Mouse (Mus musculus) WW6 (cell line): ENCODE results near the gene Ppp1r3a.
"Not testable (repeated sequence)": the region's sequence is repeated elsewhere in the genome, so short reads cannot be mapped to it uniquely, and the experiment has no call there.

Source experiments
- DNase-seq: peaks from one replicate; pipeline ENCODE4 v3.0.0-alpha.2; 2013; ENCODE audit warnings: low read depth, low spot score

Ppp1r3a gene

DNA sequence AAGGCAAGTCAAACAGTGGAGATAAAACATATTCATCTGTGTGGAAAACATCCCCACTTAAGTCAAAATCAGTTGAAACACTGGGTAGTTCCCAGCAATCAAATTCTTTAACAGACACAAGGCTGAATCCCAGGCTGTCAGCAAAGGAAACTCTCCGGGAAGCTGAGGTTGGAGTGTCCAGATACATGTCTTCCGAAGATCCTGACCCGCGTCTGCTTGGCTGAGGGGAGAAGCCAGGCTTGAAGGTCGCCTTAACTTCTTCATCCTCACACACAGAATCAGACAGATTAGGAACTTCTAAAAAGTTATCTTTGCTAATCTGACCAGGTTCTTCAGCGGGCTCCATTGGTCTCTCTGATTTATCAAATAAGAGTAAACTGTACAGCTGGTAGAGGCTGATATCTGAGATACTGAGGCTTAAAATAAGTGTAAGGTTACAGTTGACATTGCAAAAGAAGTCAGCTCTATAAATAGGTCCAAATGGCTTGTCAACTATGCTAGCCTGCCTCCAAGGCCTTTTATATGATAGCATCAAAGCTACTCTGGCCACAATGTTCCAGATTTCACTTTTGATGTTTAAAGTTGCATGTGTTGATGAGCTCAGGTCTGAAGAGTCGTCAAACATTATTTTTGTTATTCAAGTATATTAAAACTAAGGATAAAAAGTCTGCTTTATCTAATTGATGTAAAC, at the start of gene Ppp1r3a:
Gene Ppp1r3a, minus strand, starts transcription at position 374 of the 691 bp plus-strand sequence.
- DNase-seq = no peak

DNA sequence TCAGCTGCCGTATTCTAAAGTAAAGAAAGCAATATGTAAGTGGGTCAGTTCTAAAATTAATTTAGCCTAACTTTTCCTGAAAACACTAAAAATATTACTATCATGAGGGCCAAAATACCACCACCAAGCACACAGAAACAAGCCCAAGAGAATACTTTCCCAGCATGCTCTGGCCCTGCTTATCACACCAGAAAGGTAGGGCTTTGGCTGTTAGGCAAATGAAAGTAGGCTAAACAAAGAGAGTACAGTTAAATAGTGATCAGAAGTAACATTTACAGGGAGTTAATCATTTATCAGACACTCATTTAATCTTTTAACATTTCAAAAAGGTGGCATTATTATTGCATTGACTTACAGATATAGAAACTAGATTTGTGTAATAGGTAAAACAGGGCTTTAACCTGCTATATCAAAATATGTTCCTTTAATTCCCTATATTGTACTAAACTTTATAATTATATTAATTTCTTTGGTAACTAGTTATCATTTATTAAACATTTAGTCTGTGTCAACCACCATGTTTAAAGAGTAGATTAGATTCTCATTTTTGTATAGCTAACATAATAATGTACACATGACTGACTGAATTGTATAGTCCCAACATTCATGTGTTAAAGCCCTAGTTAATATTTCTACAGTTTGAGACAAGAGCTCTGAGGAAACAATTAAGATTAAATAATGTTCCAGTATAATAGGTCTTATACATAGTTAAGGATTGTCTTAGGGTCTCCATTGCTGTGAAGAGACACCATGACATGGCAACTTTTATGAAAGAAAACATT, 32.3 kb upstream of the Ppp1r3a start:
- DNase-seq = no peak

DNA sequence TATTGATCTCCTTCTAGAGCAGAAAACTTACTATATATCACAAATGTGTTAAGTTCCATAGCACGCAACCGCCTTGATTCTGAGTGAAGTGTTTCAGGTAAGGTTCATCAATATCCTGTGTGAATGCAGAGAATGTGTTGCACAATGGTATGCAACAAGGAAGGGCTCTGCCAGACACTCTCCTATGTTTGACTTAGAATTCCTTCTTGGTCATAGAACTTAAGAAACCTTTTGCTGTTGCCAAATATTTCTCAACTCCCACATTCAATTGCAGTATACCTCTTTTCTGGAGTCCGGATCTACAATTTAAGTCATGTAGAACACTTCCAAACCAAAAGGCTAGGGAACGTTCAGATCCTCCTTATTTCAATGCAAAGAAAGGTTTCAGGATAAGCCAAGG, 22.8 kb upstream of the Ppp1r3a start:
- no peak for DNase-seq

DNA sequence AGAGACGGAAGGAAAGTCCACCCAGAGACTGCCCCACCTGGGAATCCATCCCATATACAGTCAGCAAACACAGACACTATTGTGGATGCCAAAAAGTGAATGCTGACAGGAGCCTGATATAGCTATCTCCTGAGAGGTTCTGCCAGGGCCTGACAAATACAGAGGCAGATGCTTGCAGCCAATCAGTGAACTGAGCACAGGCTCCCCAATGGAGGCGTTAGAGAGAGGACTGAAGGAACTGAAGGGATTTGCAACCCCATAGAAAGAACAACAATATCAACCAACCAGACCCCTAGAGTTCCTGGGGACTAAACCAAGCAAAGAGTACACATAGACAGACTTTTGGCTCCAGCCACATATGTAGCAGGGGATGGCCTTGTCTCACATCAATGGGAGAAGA, 16.6 kb upstream of the Ppp1r3a start:
- no peak for DNase-seq

DNA sequence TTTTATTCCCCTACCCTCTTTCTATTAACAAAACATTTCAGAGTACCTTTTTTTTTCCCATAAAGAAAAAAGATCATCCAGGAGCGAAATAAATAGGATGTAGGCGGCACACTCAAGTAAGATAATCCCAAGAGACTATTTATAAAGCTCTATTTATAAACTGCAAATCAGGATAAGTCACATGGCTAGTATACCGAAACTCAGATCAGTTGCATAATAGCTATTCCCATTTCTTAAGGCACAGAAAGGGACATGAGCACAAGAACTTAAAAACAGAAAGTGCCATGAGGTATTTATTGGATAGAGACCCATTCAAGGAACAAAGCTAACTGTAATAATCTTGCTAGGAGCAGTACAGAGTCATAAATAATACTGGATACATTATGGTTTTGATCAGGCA, 2.4 kb upstream of the Ppp1r3a start:
- DNase-seq = no peak

DNA sequence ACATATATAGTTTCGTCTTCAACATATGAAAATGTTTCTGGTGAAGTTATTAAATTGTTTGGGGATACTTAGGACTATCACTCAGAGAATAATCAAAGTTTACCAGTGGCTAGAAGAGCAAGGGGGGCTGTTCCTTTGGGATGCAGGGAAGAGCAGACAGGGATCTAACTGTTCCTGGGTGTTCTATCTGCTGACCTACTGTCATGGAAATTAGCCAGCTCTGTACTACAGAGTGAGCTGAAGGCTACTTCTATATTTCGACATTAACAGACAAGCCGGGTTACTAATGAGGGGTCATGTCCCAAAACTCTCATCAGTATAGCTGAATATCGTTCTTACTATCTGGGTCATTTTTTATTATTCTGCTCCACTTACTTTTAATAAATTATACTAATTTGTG, 1.6 kb downstream of the Ppp1r3a start:
- DNase-seq = no peak

DNA sequence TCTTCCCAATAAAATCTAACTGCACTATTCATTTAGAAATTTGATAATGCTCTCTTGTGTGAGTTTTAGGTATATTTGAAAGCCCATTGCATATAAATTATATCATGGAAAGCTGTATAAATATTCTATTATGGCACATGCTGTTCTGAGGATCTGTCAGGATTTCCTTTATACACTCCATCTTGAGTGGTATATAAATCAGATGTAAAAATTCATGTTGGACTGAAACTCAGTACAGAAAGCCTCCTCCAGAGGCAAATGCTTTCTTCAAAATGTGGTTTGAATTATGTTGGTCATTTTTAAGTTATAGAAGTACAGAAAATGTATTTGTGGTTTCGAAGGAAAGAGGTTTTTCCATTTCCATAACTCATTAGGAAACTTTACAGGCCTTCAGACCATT, 2.9 kb downstream of the Ppp1r3a start:
- no peak for DNase-seq

DNA sequence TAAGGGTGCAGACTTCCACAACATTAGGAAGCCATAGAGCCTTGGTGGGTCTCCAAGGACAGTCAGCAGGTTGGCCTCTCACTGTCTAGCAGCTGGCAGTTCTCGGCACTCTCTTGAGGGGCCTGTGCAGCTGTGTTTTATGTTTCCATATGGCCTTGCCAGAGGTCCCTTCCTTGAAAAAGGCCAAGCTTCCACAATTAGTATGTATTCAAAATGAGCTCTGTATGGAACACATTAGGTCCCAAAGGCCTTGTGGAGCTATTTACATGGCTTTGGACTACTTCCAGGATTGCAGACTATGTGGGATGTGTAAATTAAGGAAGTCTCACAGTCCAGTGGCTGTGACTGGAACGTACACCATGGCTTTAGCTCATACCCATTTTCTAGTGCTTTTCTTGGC, 8.1 kb downstream of the Ppp1r3a start:
- no peak for DNase-seq

DNA sequence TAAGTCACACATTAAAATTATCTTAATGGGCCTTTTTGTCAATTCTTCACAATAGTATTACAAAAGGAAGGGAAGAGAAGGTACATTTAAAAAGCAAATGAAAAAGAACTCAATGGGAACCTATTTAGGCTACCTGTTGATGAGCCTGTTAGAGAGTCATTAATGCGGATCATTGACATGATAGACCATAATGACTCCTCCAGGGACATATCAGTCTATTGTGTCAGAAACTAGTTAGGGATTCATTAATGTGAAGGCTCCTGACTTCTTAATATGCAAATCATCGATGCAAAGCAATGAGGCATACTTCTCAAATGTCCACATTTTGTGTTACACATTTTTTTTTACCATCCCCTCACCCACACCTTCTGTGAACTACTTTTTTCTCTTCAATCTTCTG, 19.1 kb downstream of the Ppp1r3a start:
- no peak for DNase-seq

DNA sequence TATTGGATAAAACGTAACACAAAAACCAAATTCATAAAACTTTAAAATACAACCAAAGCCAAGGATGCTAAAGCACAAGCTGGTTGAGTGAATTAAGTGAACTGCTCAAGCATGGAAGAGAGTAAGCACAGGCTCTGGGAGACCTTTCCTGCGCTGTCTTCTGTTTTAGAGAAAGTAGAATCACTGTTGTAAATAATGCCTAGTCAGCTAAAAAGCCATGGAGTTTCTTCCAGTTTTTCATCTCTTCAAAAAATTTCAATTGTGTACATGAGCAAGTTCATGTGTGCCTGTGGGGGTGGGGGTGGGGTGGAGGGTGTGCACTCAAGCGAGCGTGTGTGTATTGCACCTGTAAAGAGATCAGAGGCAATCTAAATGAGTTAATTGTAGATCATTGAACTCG, 24.1 kb downstream of the Ppp1r3a start:
- no peak for DNase-seq

DNA sequence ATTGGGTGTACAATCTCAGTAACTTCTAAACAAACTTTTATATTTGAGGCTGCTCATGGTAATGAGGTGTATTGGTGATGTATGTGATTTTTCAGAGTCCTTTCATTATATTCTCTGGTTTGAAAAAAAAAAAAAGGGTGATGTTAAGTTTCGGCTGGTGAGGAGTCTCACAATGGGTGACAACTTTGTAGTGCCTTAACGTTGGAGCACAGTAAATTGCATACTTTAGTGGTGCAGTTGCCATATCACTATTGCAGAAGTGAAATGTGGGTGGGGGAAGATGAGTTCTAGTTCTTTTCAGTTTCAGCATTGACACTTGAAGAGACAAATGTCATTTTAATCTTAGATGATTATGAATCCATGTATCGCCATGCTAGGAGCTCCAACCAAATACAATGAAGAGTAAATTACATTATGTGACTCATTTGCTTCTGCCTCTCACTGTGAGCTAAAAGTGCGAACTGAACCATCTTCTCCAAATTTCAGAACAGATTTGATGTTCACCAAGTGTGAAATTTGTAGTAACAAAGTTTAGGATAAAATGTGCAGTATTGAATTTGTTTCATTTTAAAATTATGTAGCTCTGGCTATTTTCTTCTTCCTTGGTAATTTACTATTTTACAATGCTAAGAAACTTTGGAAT, 34.2 kb downstream of the Ppp1r3a start:
- no peak for DNase-seq

DNA sequence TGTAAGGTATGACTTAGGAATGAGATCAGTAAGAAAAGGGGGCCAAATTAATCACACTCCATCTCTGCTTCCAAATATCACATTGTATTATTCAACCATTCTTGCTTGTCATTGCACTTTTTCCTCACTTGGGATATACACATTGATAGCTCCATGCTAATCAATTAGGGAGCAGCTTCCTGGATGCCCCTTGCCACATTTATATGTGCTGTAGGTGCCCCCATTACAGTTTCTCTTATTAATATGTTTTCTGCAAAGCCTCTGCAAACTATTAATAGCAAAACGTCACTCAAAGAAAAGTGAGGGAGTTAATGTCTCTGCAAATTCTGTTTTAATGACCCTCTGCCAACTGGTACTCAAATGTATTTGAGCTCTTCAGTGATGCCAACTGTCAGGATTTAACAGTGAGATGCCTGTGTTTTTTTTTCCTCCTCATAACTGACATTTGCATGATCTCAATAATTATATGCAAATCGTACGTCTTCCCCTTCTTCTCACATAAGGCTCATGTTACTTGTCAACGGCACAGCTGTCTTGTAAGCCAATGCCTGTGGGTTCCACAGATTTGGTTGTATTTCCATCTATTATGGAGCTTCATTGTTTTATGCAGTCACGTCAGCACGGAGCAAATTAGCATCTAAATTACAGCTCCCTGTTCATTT, 34.8 kb downstream of the Ppp1r3a start:
- no peak for DNase-seq

DNA sequence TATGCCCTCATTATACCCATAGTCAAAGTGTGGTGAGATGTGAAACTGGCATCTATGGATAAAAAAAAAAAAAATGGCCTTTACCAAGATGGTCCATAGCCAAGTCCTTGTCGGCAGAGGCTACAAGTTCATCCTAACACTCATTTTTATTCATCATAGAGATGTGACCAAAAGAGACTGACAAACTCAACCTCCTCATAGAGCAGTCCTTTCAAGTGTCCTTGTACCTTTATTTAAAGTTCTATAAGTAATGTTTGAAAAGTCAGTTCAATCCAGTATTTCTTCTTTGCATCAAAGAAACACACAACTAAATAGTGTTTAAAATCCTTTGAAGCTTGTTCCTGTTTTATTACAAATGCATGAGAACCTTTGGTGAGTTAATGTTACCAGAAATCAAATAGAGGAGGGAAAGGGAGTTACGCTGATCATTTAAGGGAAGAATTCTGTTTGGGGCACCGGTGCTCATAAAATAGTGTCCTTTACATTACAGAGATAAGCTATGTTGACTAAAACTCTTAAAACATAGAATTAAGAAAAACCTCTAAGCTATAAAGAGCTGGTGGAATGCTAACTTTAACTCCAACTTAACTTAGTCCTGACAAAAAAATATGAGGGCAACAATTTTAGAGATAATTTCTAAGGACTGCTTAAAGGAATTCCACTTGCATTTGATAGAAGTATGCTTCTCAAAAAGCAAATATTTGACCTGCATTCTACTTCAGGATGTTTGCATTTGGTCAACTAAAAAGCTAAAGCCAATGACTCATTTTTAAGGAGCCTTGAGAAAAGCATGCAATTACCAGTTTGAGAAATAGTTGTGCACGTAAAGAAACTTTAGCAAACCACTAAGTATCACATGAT, 39.7 kb downstream of the Ppp1r3a start:
- no peak for DNase-seq

DNA sequence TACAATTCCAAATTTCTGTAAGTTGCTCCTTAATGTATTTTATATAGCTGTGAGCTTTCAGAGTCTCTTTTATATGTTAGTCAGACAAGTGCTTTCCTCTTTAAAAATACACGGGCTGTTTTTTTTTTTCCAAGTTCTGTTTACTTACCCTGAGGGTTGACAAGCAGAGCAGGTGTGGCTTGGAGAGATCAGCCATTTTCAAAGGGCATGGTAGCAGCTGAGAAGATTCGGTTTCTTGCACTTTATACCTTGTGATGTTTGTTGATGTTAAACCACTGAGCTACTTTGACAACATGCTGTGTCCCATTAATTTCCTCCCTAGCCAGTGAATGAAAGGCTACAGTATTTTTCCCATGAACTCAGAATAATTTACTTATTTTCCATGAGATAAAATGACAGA, 42.9 kb downstream of the Ppp1r3a start:
- DNase-seq = no peak

DNA sequence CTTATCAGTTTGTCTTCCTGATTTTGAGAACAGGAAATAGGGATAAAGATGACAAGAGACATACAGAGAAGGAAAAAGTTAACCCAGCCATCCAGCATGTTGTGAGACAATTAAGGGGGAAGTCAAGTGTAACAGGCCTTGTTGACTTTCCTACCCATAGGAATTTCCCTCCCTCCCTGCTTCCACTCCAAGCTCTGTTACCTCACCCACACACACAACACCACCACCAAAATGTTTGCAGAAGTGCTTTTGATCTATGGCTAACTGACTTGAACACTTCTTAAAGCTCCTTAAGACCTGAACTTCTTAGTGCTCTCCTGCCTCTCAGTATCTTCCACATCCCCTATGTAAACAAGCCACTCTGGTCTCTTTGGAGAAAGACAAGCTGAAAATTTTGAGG, 55.0 kb downstream of the Ppp1r3a start:
- no peak for DNase-seq

DNA sequence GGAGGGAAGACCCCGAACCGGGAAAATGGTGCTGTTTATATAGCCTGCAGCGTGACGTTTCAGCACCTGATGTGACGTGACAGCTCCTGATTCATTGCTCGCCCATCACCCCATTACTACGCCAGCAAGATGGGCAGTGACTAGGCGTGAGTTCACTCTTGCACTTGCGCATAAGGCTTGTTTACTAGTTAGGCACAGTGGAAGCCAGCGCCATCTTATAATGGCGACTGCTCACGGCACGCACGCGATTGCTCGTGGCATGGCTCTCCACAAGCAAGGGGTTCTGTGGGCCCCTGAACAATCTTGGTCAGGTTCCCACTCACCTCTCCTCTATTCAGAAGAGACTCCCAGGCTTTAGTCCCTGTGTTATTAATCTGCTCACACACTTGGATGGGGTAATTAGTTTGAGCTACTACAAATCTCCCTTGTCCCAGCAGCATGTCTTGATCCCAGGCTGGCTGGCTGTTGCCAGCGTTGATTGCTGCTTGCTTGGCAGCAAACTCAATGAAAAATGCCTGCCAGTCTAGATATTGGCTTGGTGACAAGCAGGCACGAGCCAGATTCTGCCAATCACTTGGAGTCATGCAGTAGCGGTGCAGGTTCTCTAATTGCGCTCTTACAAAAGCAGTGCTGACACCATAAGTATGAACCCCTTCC, 75.7 kb downstream of the Ppp1r3a start:
- DNase-seq = not testable (repeated sequence)

DNA sequence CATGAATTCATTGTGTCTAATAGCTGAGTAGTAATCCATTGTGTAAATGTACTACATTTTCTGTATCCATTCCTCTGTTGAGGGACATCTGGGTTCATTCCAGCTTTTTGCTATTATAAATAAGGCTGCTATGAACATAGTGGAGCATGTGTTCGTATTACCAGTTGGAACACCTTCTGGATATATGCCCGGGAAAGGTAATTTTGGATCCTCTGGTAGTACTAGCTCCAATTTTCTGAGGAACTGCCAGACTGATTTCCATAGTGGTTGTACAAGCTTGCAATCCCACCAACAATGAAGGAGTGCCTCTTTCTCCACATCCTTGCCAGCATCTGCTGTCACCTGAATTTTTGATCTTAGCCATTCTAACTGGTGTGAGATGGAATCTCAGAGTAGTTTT, 86.1 kb downstream of the Ppp1r3a start:
- DNase-seq = not testable (repeated sequence)

DNA sequence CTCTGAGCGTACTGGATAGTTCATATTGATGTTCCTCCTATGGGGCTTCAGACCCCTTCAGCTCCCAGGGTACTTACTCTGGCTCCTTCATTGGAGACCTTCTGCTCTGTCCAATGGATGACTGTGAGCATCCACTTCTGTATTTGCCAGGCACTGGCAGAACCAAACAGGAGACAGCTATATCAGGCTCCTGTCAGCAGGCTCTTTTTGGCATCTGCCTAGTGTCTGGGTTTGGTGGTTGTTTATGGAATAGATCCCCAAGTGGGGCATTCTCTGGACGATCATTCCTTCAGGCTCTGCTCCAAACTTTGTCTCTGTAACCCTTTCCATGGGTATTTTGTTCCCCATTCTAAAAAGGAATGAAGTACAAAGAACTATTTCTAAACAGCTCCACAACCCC, 87.4 kb downstream of the Ppp1r3a start:
- not testable (repeated sequence) for DNase-seq
